Mouse (Mus musculus) CD4-positive helper T cell, adult 2 months (primary cell): ENCODE results near the gene Tubb1.

Experiments
- DNase-seq: peaks from one replicate; pipeline ENCODE4 v3.0.0-alpha.2; 2012; ENCODE audit warnings: low read depth, missing footprints, low spot score

Tubb1 gene

GRCm38 (mm10) chr2:174442460-174442859, 8.0 kb upstream of the Tubb1 start:
- DNase-seq, result peak; percentile 41

DNA sequence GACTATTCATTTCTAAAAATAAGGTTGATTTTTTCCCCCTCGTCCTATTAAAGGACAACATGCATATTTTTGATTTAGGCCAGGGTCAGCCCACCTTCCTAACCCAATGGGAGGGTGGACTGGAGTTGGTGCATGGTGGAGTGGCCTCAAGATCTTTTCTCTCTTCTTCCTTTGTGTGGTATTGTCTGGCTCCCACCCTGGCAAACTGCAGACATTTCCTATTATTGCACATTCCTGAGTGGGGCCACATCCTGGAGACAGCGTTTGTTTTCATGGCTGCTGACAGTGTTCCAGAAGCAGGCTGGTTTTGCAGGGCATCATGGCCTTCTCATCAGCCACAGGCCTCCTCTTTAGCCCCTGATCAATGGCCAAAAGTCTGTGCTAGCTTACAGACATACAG, 7.4 kb upstream of the Tubb1 start:
- DNase-seq, result no peak

DNA sequence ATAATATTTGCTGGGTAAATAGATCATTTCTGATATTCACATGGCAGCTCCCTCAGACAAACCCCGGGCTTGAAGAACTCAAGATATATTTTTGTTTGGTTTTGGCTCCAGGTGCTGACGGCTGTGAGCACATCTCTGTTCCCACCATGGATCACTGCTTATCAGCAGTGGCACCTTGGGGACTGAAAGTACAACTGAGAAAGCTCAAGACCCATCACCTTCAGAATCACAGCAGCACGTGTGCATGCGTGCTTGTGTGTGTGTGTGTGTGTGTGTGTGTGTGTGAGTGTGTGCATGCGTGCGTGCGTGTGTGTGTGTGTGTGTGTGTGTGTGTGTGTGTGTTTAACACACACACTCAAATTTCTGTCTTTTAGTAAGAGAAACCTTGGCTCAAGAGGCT, 6.1 kb upstream of the Tubb1 start:
- no peak for DNase-seq

GRCm38 (mm10) chr2:174445018-174445417, 5.5 kb upstream of the Tubb1 start:
- no peak for DNase-seq

GRCm38 (mm10) chr2:174446492-174446891, 4.0 kb upstream of the Tubb1 start:
- no peak for DNase-seq

GRCm38 (mm10) chr2:174446905-174447304, 3.6 kb upstream of the Tubb1 start:
- no peak for DNase-seq

GRCm38 (mm10) chr2:174448405-174448804, 2.1 kb upstream of the Tubb1 start:
- no peak for DNase-seq

- no peak for DNase-seq
These were observed 3.2 kb downstream of the Tubb1 start for GRCm38 (mm10) chr2:174453681-174454080.

DNA sequence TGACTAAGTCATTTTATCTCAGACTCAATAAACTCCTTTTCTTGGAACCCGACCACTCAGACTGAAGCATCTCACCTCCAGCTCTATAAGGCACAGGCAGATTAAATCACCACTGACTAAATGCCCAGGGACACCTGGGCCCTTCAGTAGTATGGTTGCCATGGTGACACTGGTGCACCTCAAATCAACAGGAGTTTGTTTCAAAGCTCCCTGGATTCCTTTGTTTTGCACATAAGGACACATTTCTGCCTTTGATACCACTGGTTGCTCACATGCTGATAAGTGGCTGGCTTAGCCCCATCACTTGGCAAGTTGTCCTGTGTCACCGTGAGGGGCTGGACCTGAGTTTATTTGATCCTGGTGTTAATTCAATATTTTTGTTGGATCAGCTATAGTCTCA, 8.9 kb downstream of the Tubb1 start:
- DNase-seq, result no peak

GRCm38 (mm10) chr2:174463370-174463769, 12.9 kb downstream of the Tubb1 start:
- no peak for DNase-seq

GRCm38 (mm10) chr2:174463789-174464523, 13.5 kb downstream of the Tubb1 start, which contains the start of gene Atp5e:
Atp5e (minus strand) TSS chr2:174464105.
- peak; percentile 89 for DNase-seq

DNA sequence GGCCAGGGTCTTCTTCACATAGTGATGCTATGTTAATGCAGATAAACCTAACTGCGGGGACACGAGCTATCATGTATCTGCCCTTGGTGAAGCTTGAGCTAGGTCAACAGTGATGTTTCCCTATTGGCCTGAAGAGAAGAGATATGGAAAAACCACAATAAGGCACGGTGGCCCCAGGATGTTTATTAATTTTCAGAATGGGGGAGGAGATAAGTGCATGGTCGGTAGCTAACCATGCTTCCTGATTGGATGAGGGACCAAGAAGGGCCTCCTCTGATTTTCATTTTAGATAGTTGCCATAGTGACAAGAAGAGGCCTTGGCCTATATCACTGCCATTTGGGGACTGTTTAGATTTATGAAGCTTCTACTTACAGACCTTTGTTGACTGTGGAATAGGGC, 19.8 kb downstream of the Tubb1 start:
- DNase-seq, result peak; percentile 48

GRCm38 (mm10) chr2:174470786-174471405, 20.4 kb downstream of the Tubb1 start:
- no peak for DNase-seq

DNA sequence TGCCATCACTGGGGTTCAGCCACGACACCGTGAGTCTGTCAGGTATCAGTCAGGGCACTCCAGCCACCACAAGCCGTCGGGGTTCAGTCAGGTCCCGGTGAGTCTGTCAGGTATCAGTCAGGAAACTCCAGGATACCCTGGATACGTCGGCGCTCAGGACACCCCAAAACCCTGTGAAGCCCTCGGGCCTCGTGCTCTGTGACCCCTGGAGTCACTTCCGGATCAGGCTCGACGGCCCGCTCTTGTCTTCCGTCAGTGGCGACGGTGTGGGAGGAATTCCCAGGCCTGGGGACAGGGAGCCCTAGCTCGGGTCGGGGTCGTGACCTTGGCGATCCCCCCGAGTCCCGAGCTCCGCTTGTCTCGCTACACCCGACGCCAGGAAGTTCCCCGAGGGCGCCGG, 21.9 kb downstream of the Tubb1 start:
- DNase-seq, result no peak

DNA sequence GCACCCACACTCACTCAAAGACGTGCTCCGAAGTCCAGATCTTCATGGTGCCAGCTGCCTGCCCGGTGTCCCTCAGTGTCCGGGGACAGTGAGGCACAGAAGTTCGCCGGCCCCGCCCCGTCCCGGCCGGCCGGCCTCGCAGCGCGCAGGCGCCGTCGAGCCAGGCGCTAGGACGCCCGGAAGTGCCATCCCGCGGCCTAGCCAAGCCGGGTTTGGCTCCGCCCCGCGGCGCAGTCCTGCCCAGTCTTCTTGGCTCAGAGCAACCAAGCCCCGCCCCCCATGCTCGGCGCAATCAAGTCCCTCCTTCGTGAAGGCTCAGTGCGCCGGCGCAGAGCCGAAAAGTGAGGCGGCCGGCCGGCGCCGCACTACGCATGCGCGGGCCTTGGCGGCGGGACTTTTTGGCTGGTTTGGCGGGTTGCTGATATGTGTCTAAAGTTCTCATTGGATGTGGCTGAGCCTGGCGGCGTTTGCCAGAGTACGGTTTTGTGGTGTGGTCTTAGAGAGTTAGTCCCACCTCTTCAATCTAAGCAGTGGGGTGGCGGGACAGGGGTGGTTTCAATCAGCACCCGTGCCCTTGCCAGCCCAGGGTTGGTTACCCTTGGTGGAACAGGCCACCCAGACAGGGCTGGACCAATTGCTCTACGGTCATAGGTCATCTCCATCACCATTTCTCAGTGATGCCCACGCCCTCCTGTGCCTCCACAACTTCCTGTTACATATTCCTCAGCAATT, 22.5 kb downstream of the Tubb1 start, which contains the start of gene Prelid3b:
Gene Prelid3b (minus strand): TSS at position 264 of the 732 bp plus-strand sequence.
- DNase-seq, result peak; percentile 99

DNA sequence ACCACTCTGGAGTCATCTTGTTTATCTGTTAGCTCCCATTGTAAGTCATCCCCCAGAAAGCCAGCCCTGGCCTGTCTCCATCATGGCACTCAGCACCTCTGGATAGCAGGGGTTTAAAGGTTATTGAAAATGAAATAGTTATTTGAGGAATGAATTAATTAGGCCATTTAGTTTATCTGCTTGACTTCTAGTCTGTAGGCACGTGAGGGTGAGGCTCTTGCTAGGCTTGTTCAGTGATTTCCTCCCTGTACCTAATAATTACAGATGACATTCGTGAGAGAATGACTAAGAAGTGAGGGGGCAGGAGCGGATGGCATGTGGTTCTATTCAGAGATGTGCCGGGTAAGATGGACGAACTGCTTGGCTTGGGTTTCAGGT, 23.0 kb downstream of the Tubb1 start:
- DNase-seq, result no peak

DNA sequence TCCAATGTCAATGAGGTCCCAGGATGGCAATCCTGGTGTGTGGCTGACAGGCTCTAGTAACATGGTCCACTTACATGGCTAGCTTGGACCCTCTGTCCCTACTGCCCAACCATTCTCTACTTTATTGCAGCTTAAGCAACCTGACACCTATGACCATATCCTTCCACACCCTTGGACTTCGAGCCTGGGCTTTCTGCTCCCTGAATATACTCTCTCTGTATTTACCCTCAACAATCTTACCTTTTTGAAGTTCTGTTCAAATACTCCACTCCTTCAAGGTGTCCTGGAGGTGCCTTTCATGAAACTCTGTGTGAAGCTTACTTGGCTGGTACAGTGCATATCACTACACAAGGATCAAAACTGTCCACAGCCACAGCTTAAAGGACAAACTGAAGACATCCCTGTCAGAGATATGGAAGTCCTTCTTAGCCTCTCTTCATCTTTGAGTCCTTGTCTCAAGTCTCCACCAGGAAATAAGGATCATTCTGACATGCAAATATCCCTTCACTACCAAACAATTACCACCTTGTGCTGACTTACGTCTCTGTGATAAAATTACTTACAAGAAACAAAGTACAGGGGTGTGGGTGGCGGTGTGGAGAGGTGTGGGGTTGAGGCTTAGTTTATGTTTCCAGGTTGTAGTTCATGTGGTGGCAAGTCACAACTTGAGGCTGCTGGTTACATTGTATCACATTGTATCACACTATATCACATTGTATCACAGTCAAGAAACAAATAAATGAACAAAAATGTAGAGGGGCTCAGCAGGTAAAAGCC, 27.2 kb downstream of the Tubb1 start:
- no peak for DNase-seq

DNA sequence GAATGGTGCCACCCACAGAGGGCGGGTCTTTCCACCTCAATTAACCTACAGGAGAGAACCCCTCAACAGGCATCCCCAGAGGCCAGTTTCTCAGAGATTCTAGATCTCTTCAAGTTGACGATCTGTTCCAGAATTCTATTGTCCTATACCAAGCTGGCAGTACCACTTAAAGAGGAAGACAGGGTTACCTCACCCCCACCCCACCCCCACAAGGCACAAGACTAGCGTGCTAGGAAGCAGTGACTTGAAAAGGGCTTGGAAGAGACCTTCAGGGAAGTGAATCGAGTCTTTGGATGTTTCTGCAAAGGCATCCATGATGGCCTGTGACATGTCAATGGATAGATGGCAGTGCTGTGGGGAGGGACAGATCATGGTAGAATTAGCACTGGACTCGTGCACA, 28.3 kb downstream of the Tubb1 start:
- no peak for DNase-seq

GRCm38 (mm10) chr2:174487005-174487404, 36.5 kb downstream of the Tubb1 start:
- DNase-seq, result no peak

GRCm38 (mm10) chr2:174492858-174493257, 42.4 kb downstream of the Tubb1 start:
- DNase-seq, result peak; percentile 65

DNA sequence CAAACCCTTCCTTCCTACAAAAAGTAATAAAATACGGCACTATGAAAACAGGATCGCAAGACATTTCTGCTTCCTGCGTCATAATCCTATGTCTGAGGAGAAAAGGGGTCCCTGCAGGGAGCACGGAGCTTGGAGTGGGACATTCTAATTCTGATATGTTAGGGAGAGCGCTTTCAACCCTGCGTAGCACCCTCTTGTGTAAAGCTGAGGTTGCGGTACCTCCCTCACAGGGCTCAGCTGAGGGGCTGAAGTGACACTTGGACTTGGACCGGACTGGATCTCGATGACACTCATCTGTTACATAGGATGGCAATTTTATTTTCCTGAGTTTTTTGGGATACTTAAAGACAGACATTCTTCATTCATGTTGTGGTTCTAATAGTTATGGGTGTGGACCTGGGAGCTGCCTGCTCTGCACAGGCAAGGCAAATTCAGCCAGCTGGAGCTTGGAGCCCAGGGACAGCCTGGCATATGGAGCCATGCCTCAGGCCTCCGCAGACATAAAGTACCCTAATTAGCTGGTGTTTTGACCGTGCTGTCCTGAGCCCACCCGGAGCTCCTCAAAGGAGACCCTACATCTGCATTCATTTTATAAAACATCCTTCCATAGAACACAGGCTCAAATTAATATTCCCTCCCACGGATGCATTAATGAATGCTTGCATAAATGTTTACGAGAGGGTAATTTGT, 50.5 kb downstream of the Tubb1 start:
- no peak for DNase-seq
